Mouse (Mus musculus) myocyte (in vitro differentiated cells): ENCODE results near the gene 6430548M08Rik. TPM values are rescaled to one million over a fixed set of nuclear protein-coding genes. Genes with fewer than 3 reads are reported as not detected.
A peak's percentile ranks its signal among the peaks of the same experiment; 100 is the strongest.

Source experiments
- H3K27me3 ChIP-seq: one replicate; pipeline ENCODE4 v1.6.1; 2011; ENCODE audit not compliant: control insufficient read depth, insufficient read depth, insufficient read length
- H3K36me3 ChIP-seq: one replicate; pipeline ENCODE4 v1.6.1; 2011; ENCODE audit not compliant: control insufficient read depth, insufficient read depth
- H3K4me2 ChIP-seq: one replicate; pipeline ENCODE4 v1.6.1; 2011; ENCODE audit warnings: low read depth, control low read depth
- H3K4me3 ChIP-seq: one replicate; pipeline ENCODE4 v1.5.1; 2011; ENCODE audit warnings: mild to moderate bottlenecking, control low read depth, moderate library complexity
- H3K79me2 ChIP-seq: one replicate; pipeline ENCODE4 v1.6.1; 2011; ENCODE audit not compliant: control insufficient read depth, insufficient read depth
- H3ac ChIP-seq: one replicate; pipeline ENCODE4 v1.6.1; 2011; ENCODE audit not compliant: control insufficient read depth, insufficient read length
- CEBPB ChIP-seq: IDR thresholded peaks from 2 replicates; pipeline ENCODE4 v1.6.1; 2011; ENCODE audit warnings: mild to moderate bottlenecking, moderate library complexity; ENCODE audit not compliant: poor library complexity, insufficient read depth, severe bottlenecking
- E2F4 ChIP-seq: IDR thresholded peaks from one replicate; pipeline ENCODE4 v1.6.1; 2011; ENCODE audit warnings: mild to moderate bottlenecking, control low read depth, moderate library complexity; ENCODE audit not compliant: insufficient read depth
- MAX ChIP-seq: IDR thresholded peaks from one replicate; pipeline ENCODE4 v1.6.1; 2011; ENCODE audit warnings: low read depth, mild to moderate bottlenecking, control low read depth
- MYOD1 ChIP-seq, 3 experiments: IDR thresholded peaks; one replicate each; pipeline ENCODE4 v1.6.1; 2011; ENCODE audit warnings: control low read depth in 2 of 3, low read depth in 2 of 3, mild to moderate bottlenecking in 2 of 3, moderate library complexity in 1 of 3; ENCODE audit not compliant: insufficient read length in 2 of 3, control insufficient read depth in 1 of 3
- MYOG ChIP-seq, 3 experiments: IDR thresholded peaks; one replicate each; pipeline ENCODE4 v1.6.1; 2011; ENCODE audit warnings: control low read depth in 2 of 3, low read depth in 2 of 3, mild to moderate bottlenecking in 2 of 3; ENCODE audit not compliant: insufficient read length in 2 of 3, control insufficient read depth in 1 of 3, insufficient read depth in 1 of 3
- POLR2A ChIP-seq: IDR thresholded peaks from one replicate; pipeline ENCODE4 v1.6.1; 2011; ENCODE audit warnings: low read depth, mild to moderate bottlenecking, control low read depth, moderate library complexity; ENCODE audit not compliant: insufficient read length
- POLR2AphosphoS2 ChIP-seq: IDR thresholded peaks from one replicate; pipeline ENCODE4 v1.6.1; 2011; ENCODE audit warnings: low read depth, control low read depth; ENCODE audit not compliant: insufficient read length
- REST ChIP-seq: IDR thresholded peaks from one replicate; pipeline ENCODE4 v1.6.1; 2011; ENCODE audit warnings: mild to moderate bottlenecking, control low read depth, moderate library complexity; ENCODE audit not compliant: insufficient read depth, insufficient read length
- SRF ChIP-seq: IDR thresholded peaks from one replicate; pipeline ENCODE4 v1.6.1; 2011; ENCODE audit warnings: low read depth; ENCODE audit not compliant: control insufficient read depth, insufficient read length
- TCF12 ChIP-seq: IDR thresholded peaks from one replicate; pipeline ENCODE4 v1.6.1; 2011; ENCODE audit warnings: mild to moderate bottlenecking, control low read depth; ENCODE audit not compliant: poor library complexity, insufficient read depth, severe bottlenecking
- TCF3 ChIP-seq: IDR thresholded peaks from one replicate; pipeline ENCODE4 v1.6.1; 2011; ENCODE audit warnings: low read depth, control low read depth; ENCODE audit not compliant: insufficient read length
- USF1 ChIP-seq: IDR thresholded peaks from one replicate; pipeline ENCODE4 v1.6.1; 2011; ENCODE audit warnings: low read depth, mild to moderate bottlenecking, control low read depth, moderate library complexity
- polyA plus RNA-seq: library from polyadenylated mRNA; unstranded; fragments of >200 nt; fragmentation: generic; extraction: Trizol; gene quantifications from one replicate; pipeline ENCODE4 v1.2.1, GENCODE M21; 2012; ENCODE audit warnings: missing spikeins

Gene 6430548M08Rik
- polyA plus RNA-seq, 1 experiment = 9.4 TPM

DNA sequence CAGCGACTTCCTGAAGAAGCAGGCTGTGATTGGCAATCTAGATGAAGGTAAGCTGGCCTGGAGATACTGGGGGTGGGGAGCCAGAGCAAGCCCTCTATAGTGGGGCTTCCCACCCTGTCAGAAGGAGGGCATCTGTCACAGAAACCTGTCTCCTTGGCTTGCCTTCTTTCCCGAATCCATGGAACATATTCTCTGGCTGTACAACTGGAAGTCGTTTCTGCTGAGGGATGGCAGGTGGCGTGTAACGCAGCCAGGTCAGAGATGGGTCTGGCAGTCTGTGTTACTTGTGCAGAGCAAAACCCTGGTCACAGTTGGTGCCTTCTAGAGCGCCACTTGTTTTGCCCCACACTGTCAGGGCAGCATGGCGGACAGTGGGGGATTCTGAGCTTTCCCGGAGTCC lies 46.4 kb downstream of the 6430548M08Rik start:
- no peak overlapping the region for H3K4me2 ChIP-seq
- H3K27me3 ChIP-seq = no peaks in the 10 kb centered on the region
- TF ChIP-seq POLR2A = no peak
- TF ChIP-seq TCF12 = no peak
- no peak for TF ChIP-seq POLR2AphosphoS2
- TF ChIP-seq MYOG (IDR thresholded peaks at IDR 0.05; ENCODE audit: control insufficient read depth in 1 of 3, insufficient read depth in 1 of 3, insufficient read length in 2 of 3, low read depth in 2 of 3) = no peak
- no peak for TF ChIP-seq MAX
- TF ChIP-seq SRF = no peak
- no peak for TF ChIP-seq CEBPB
- TF ChIP-seq E2F4 = no peak
- TF ChIP-seq REST = no peak
- no peak for TF ChIP-seq USF1
- TF ChIP-seq MYOD1 (IDR thresholded peaks at IDR 0.05; ENCODE audit: control insufficient read depth in 1 of 3, insufficient read length in 2 of 3, low read depth in 2 of 3) = no peak
- no peak for TF ChIP-seq TCF3
- no peaks in the 10 kb centered on the region for H3K79me2 ChIP-seq
- no peak overlapping the region for H3ac ChIP-seq
- H3K36me3 ChIP-seq = no peaks in the 10 kb centered on the region
- no peak overlapping the region for H3K4me3 ChIP-seq

GRCm38 (mm10) chr8:120161658-120162403 lies 47.9 kb downstream of the 6430548M08Rik start:
- Histone ChIP-seq H3ac (no peak overlapping the region), H3K79me2 (no peaks in the 10 kb centered on the region), H3K27me3 (no peaks in the 10 kb centered on the region), H3K4me2 (no peak overlapping the region), H3K36me3 (no peaks in the 10 kb centered on the region), H3K4me3 (no peak overlapping the region)
- TF ChIP-seq USF1 = no peak
- TF ChIP-seq MYOG (IDR thresholded peaks at IDR 0.05; ENCODE audit: control insufficient read depth in 1 of 3, insufficient read depth in 1 of 3, insufficient read length in 2 of 3, low read depth in 2 of 3) = peak in 2 of 3 experiments; percentile 15 to 34
- peak in 2 of 3 experiments; percentile 9 to 52 for TF ChIP-seq MYOD1 (IDR thresholded peaks at IDR 0.05; ENCODE audit: control insufficient read depth in 1 of 3, insufficient read length in 2 of 3, low read depth in 2 of 3)

DNA sequence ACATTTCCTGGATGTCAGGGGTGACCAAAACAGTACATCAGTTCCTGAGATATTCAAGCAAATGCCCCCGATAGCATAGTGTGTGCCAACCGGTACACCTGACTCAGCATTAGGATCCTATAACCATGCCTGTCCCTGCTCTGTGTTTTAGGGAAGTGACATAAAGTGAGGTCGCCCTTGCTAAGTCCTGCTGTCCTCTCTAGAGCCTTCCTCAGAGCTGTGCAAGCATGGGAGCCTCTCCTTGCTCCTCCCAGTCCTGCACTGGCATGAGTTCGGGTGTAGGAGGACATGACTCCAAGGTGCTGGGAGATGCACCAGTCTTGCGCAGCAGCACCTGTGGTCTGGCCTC lies 48.4 kb downstream of the 6430548M08Rik start:
- TF ChIP-seq SRF (no peak), CEBPB (no peak), USF1 (no peak), REST (no peak), TCF3 (no peak), MYOG (IDR thresholded peaks at IDR 0.05; ENCODE audit: control insufficient read depth in 1 of 3, insufficient read depth in 1 of 3, insufficient read length in 2 of 3, low read depth in 2 of 3) (no peak)

DNA sequence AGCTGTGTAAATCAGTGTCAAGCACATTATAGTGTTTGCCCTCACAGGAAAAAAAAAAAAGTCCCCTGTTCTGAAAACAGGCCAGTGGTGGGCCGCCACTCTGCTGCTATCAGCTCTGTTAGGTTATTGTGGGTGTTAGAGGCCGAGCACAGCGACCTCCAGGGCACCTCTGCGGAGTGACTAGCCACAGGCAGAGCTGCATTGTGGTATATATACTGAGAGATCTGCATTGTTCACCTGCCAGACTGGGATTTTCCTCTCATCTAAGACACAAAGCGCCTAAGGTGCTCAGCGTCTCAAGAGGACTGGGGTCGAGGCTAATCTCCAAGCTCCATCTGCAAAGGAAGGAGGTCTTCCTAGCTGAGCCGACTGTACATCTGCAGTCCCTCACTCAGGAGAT lies 49.4 kb downstream of the 6430548M08Rik start:
- no peaks in the 10 kb centered on the region for H3K36me3 ChIP-seq
- H3K4me3 ChIP-seq = no peak overlapping the region
- H3K79me2 ChIP-seq = no peaks in the 10 kb centered on the region

More for the DNA sequence above, 48.4 kb downstream of the 6430548M08Rik start:
- Histone ChIP-seq H3K79me2 (no peaks in the 10 kb centered on the region), H3K36me3 (no peaks in the 10 kb centered on the region), H3ac (no peak overlapping the region), H3K4me2 (no peak overlapping the region), H3K27me3 (no peaks in the 10 kb centered on the region), H3K4me3 (no peak overlapping the region)

DNA sequence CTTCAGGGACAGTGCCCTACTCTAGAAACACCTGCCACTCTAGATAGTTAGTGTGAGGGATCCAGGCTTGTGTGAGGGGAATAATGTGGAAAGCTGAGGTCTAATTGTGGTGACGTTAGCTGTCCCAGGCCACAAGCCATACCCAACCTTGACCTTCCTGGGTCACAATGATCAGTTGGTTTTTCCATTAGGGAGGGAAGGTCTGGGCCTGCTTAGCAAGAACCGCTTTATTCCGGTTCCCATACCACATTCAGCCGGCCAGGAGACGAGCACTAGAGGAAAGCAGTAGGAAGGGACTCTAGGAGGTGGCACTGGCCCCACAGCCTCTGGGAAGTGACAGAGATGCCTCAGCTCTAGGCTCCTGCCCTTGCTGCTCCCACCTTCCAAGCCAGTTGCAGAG lies 50.1 kb downstream of the 6430548M08Rik start:
- Histone ChIP-seq H3K36me3 (no peaks in the 10 kb centered on the region), H3K4me3 (no peak overlapping the region), H3K4me2 (no peak overlapping the region), H3K79me2 (no peaks in the 10 kb centered on the region), H3K27me3 (peaks cover 9% of the 10 kb centered on the region), H3ac (no peak overlapping the region)
- TF ChIP-seq POLR2AphosphoS2 (no peak), TCF3 (no peak), MYOG (IDR thresholded peaks at IDR 0.05; ENCODE audit: control insufficient read depth in 1 of 3, insufficient read depth in 1 of 3, insufficient read length in 2 of 3, low read depth in 2 of 3) (no peak), USF1 (no peak), POLR2A (no peak), CEBPB (no peak), MYOD1 (IDR thresholded peaks at IDR 0.05; ENCODE audit: control insufficient read depth in 1 of 3, insufficient read length in 2 of 3, low read depth in 2 of 3) (no peak)

More for the DNA sequence above, 49.4 kb downstream of the 6430548M08Rik start:
- Histone ChIP-seq H3K4me2 (no peak overlapping the region), H3ac (no peak overlapping the region), H3K27me3 (peaks cover 6% of the 10 kb centered on the region)
- TF ChIP-seq E2F4 (no peak), TCF3 (no peak), USF1 (no peak), CEBPB (no peak), MYOD1 (IDR thresholded peaks at IDR 0.05; ENCODE audit: control insufficient read depth in 1 of 3, insufficient read length in 2 of 3, low read depth in 2 of 3) (no peak), MYOG (IDR thresholded peaks at IDR 0.05; ENCODE audit: control insufficient read depth in 1 of 3, insufficient read depth in 1 of 3, insufficient read length in 2 of 3, low read depth in 2 of 3) (no peak), MAX (no peak), REST (no peak), POLR2A (no peak), TCF12 (no peak), POLR2AphosphoS2 (no peak), SRF (no peak)
